Mouse (Mus musculus): ENCODE results near the gene Diras2.

DNA sequence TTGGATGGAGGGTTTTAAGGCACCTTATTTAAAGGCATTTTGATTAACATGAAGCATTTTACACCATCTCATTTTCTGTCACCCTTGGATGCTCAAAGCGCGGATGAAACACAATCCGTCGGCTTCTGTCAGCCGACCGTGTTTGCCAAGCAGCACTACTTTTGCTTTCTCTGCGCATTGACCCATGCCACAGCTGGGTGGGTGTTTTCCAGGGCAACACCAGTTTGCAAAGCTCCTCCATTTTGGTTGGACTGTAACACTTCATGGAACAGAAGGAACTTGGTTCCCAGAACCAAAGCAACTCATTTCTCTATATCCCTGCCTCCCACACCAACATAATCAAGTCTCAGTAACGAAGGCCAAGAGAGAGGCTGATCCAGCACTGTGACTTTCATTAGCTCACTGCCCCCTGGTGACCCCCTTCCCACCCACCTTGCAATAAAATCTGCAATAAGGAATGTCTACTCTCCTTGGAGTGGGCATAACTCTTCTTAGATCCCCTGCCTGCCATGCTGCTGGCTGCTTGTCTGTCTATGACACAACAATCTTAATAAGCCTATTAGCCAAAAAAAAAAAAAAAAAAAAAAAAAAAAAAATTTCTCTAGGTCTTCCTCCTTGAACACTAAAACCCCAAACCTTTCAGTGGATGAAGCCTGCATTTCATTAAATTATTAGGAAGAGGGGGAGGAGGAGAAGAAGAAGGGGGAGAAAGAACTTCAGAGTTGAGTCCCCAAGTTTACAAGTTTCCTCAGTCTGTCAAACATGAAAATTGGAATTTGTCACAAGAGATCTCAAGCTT, 30.5 kb upstream of the Diras2 start:
- no peak for TF ChIP-seq CTCF (IDR thresholded peaks at IDR 0.05; ENCODE audit: insufficient read depth, low read depth, low read length)
- no peak for TF ChIP-seq POLR2A (IDR thresholded peaks at IDR 0.05; ENCODE audit: insufficient read depth, low read depth, low read length)
